Mouse (Mus musculus) C2C12 (cell line): ENCODE measurements around the gene Efhd2. TPM values are rescaled to one million over a fixed set of nuclear protein-coding genes. Genes with fewer than 3 reads are reported as not detected.

Experiments used
- H3K27me3 ChIP-seq: one replicate; pipeline ENCODE4 v1.6.1; 2011; ENCODE audit not compliant: control insufficient read depth, insufficient read depth, insufficient read length
- H3K36me3 ChIP-seq: one replicate; pipeline ENCODE4 v1.6.1; 2011; ENCODE audit not compliant: control insufficient read depth, insufficient read depth
- H3K4me3 ChIP-seq: one replicate; pipeline ENCODE4 v1.5.1; 2011; ENCODE audit warnings: mild to moderate bottlenecking, control low read depth; ENCODE audit not compliant: poor library complexity, insufficient read depth, severe bottlenecking
- H3K79me2 ChIP-seq: one replicate; pipeline ENCODE4 v1.6.1; 2011; ENCODE audit not compliant: control insufficient read depth, insufficient read depth
- H3K79me3 ChIP-seq: one replicate; pipeline ENCODE4 v1.6.1; 2011; ENCODE audit warnings: low read depth, control low read depth
- H3ac ChIP-seq: one replicate; pipeline ENCODE3; 2011; ENCODE audit warnings: low read depth; ENCODE audit not compliant: control insufficient read depth, insufficient read length
- CEBPB ChIP-seq: IDR thresholded peaks from one replicate; pipeline ENCODE4 v1.6.1; 2011; ENCODE audit warnings: low read depth, mild to moderate bottlenecking, control low read depth, moderate library complexity
- CTCF ChIP-seq: IDR thresholded peaks from one replicate; pipeline ENCODE4 v1.5.1; 2011; ENCODE audit not compliant: control insufficient read depth, insufficient read depth, insufficient read length
- FOSL1 ChIP-seq: IDR thresholded peaks from one replicate; pipeline ENCODE4 v1.8.0; 2011; ENCODE audit warnings: mild to moderate bottlenecking, low read length; ENCODE audit not compliant: poor library complexity, insufficient read depth, severe bottlenecking
- MAX ChIP-seq: IDR thresholded peaks from one replicate; pipeline ENCODE4 v1.6.1; 2011; ENCODE audit warnings: mild to moderate bottlenecking, control low read depth
- MYOD1 ChIP-seq: IDR thresholded peaks from one replicate; pipeline ENCODE4 v1.6.1; 2011; ENCODE audit warnings: low read depth; ENCODE audit not compliant: control insufficient read depth, insufficient read length
- MYOG ChIP-seq: IDR thresholded peaks from one replicate; pipeline ENCODE4 v1.6.1; 2011; ENCODE audit not compliant: control insufficient read depth, insufficient read length; ENCODE audit errors: extremely low read depth
- USF1 ChIP-seq: IDR thresholded peaks from one replicate; pipeline ENCODE4 v1.6.1; 2011; ENCODE audit warnings: low read depth, mild to moderate bottlenecking, control low read depth, moderate library complexity
- polyA plus RNA-seq: library from polyadenylated mRNA; unstranded; fragments of >200 nt; fragmentation: generic; extraction: Trizol; gene quantifications from one replicate; pipeline ENCODE4 v1.2.1, GENCODE M21; 2012; ENCODE audit warnings: missing spikeins

Gene Efhd2
- polyA plus RNA-seq, 1 experiment: 45.1 TPM

DNA sequence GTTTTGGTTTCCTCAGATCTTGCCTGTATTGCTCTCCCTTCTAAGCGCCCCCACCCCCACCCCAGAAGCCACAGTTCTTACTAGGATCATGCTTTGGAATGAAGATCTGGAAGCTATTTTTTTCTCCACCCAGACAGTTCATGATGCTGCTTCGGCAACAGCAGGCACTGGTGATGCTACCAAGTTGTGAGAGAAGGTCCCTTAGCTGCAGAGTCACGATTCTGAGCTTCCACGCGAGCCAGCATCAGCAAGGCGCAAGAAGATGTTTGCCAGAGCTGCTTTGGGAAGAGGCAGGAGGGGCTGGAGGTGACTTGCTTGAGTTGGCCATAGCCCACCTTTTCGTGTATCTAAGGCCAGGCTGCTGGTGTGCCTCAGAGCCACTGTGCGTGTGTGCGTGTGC is 10.7 kb upstream of the Efhd2 start:
- H3ac ChIP-seq: no peak overlapping the region
- H3K79me2 ChIP-seq: no peaks in the 10 kb centered on the region
- H3K79me3 ChIP-seq: no peaks in the 10 kb centered on the region
- H3K4me3 ChIP-seq: no peak overlapping the region
- no peak for TF ChIP-seq USF1
- TF ChIP-seq MYOG: no peak
- TF ChIP-seq CEBPB: no peak
- no peak for TF ChIP-seq MYOD1
- no peak for TF ChIP-seq CTCF
- TF ChIP-seq MAX: no peak
- no peak for TF ChIP-seq FOSL1
- H3K36me3 ChIP-seq: no peaks in the 10 kb centered on the region
- H3K27me3 ChIP-seq: peaks cover 4% of the 10 kb centered on the region

GRCm38 (mm10) chr4:141882858-141883257 is 8.1 kb upstream of the Efhd2 start:
- Histone ChIP-seq H3K4me3 (no peak overlapping the region), H3K79me3 (no peaks in the 10 kb centered on the region), H3K79me2 (no peaks in the 10 kb centered on the region), H3K27me3 (no peaks in the 10 kb centered on the region), H3ac (no peak overlapping the region), H3K36me3 (no peaks in the 10 kb centered on the region)
- TF ChIP-seq CTCF (no peak), MAX (no peak), USF1 (no peak), FOSL1 (no peak), MYOG (no peak), CEBPB (no peak), MYOD1 (no peak)

DNA sequence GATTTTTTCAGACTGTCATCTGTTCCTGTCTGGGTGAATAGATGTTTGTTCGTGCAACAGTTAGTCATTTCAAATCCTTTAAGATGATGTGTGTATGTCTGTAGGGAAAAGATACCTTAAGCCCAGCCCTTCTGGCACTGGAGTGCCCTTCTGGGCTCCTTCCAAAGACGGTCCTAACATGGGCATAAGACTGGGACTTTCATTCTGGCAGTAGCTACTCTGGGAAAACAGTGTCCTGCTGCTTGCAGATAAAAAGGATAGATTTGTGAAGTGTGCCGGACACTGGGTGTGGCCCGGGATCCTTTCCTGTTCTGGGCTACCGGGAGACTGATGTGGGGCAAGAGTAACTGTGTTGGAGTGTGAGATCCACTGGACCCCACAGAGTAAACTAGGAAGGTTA is 7.2 kb upstream of the Efhd2 start:
- no peaks in the 10 kb centered on the region for H3K36me3 ChIP-seq
- no peak overlapping the region for H3K4me3 ChIP-seq
- H3K27me3 ChIP-seq: peaks cover 4% of the 10 kb centered on the region
- H3K79me3 ChIP-seq: no peaks in the 10 kb centered on the region
- no peaks in the 10 kb centered on the region for H3K79me2 ChIP-seq
- TF ChIP-seq USF1 (no peak), CEBPB (no peak), MYOD1 (no peak), MYOG (no peak), FOSL1 (no peak), MAX (no peak), CTCF (no peak)
- H3ac ChIP-seq: no peak overlapping the region

DNA sequence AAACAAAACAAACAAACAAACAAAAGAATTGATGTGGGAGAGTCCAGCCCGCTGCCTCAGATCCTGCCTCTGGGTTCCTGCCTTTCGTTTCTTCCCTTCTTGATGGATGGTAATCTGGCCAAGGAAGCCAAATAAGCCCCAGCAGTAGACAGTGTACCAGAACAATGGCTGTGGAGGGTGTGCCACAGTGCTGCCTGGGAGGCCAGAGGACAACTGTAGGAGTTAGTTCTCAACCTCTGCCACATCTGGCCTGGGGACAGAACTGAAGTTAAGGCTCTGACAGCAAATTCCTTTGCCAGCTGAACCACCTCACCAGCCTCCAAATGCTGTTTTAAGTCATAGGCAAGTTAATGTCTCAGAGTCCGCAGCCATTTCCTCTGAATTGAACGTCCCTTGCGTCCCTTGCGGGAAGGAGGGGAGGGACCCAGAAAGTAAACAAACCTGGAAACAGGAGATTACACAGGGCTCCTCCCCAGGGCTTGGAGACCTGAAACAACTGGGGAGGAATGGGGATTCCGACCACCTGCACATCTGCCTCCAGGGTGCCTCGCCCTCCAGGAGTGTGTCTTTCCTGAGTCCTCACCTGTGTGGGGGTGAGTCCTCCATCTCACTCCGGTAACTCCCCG is 6.7 kb upstream of the Efhd2 start:
- Histone ChIP-seq H3ac (no peak overlapping the region), H3K79me2 (no peaks in the 10 kb centered on the region), H3K79me3 (no peaks in the 10 kb centered on the region), H3K27me3 (peaks cover 4% of the 10 kb centered on the region), H3K36me3 (no peaks in the 10 kb centered on the region), H3K4me3 (no peak overlapping the region)
- TF ChIP-seq MYOG (no peak), CEBPB (no peak), MAX (no peak), CTCF (no peak), FOSL1 (no peak), MYOD1 (no peak), USF1 (no peak)

- Histone ChIP-seq H3K79me2 (no peaks in the 10 kb centered on the region), H3K27me3 (peaks cover 4% of the 10 kb centered on the region), H3K36me3 (no peaks in the 10 kb centered on the region), H3K79me3 (no peaks in the 10 kb centered on the region), H3K4me3 (no peak overlapping the region), H3ac (no peak overlapping the region)
- TF ChIP-seq MYOG (no peak), FOSL1 (no peak), CTCF (no peak), USF1 (no peak), CEBPB (no peak), MYOD1 (no peak), MAX (no peak)
Observed at GRCm38 (mm10) chr4:141879875-141880274, 5.2 kb upstream of the Efhd2 start.

- no peaks in the 10 kb centered on the region for H3K36me3 ChIP-seq
- H3K79me3 ChIP-seq: peaks cover 3% of the 10 kb centered on the region
- H3K4me3 ChIP-seq: no peak overlapping the region
- H3ac ChIP-seq: no peak overlapping the region
- TF ChIP-seq CEBPB (no peak), USF1 (no peak), CTCF (no peak), MAX (no peak), FOSL1 (no peak), MYOD1 (no peak), MYOG (no peak)
- H3K27me3 ChIP-seq: peaks cover 4% of the 10 kb centered on the region
- H3K79me2 ChIP-seq: peaks cover 4% of the 10 kb centered on the region
Observed at GRCm38 (mm10) chr4:141879074-141879473, 4.4 kb upstream of the Efhd2 start.
